Mouse (Mus musculus) frontal cortex, postnatal 36 days (tissue): ENCODE measurements around the gene Cdkn2d.
"Not testable (repeated sequence)": the region's sequence is repeated elsewhere in the genome, so short reads cannot be mapped to it uniquely, and the experiment has no call there.

Experiments used
- DNase-seq, 2 experiments: peaks; one replicate each; pipeline ENCODE4 v3.0.0; 2022; ENCODE audit warnings: low spot score in 2 of 2

The Cdkn2d gene

DNA sequence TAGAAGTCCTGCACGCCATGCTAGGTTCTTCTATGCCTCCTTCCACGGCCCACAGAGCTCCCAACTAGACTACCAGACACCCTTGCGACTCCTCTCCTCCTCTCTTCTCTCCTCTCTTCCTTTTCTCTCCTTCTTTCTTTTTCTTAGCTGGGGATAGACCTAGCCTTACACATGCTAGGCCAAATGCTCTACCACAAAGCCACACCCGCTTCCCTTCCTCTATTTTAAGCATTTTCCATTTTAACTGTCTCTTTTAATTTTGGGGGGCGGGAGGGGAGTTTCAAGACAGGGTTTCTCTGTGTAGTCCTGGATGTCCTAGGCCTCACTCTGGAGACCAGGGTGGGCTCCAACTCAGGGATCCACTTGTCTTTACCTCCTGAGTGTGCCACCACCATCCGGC lies 27.6 kb upstream of the Cdkn2d start:
- DNase-seq = no peak

DNA sequence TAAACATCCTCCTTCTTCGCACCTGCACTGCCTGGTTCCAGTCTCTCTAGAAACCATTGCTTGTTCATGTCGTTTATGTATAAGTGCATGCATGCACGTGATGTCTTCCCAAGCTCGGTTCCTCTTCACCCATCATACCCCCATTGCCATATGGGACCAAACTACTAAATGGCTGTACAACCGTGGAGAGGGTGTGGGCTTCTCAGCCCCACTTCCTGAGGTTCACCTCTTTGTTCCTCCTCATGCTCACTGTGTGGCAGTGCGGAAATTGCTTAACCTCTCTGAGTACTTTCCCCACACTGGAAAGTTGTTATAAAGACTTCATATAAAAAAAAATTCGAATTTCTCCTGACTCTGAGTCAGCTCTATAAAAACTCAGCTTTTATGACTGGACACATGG lies 25.5 kb upstream of the Cdkn2d start:
- no peak for DNase-seq

- DNase-seq = no peak
Observed at GRCm38 (mm10) chr9:21315421-21315820, 24.2 kb upstream of the Cdkn2d start.

GRCm38 (mm10) chr9:21314367-21315140 lies 23.3 kb upstream of the Cdkn2d start:
- no peak for DNase-seq

- peak; percentile 76 to 78 for DNase-seq
Observed at GRCm38 (mm10) chr9:21313394-21313793, 22.2 kb upstream of the Cdkn2d start.

DNA sequence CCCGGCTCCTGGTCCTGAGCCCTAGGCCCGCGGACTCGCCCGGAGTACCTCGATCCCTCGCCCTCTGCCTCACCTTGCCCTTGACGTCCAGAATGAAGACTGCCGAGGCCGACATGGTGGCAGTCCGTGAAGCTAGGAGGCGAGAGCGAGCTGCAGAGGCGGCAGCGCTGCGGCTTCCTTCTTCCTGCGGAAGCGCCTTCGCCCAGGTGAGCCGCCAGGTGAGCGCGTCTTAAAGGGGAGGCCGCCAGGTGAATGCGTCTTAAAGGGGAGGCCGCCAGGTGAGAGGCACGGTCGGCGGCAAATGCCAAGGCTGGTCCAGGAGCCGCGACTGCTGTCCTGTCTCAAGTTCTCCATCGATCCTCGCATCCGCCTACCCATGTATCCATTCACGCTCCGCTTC lies 20.9 kb upstream of the Cdkn2d start, which contains the start of gene Ap1m2:
Gene Ap1m2 (minus strand): TSS at position 204 of the 400 bp plus-strand sequence.
- no peak for DNase-seq

GRCm38 (mm10) chr9:21311695-21312094 lies 20.5 kb upstream of the Cdkn2d start:
- no peak for DNase-seq

GRCm38 (mm10) chr9:21309150-21309741 lies 18.0 kb upstream of the Cdkn2d start:
- no peak for DNase-seq

DNA sequence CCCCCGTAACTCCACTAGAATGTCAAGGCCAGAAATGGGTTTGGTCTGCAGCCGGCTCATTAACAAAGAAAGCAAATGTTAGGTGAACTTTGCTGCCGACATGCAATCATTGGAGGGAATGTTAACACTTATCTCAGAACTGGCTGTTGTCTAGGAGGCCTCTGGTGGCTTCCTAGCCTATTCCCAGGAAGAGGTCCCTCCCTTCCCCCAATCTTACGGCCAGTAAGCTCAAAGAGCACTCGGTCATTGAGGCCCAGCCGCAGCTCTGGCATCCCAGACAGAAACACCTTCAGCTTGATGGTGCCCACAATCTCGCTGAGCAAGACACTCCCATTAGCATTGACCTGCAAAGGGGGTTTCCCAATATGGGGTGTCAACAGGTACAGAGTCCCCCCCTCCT lies 13.9 kb upstream of the Cdkn2d start:
- DNase-seq = no peak

- no peak for DNase-seq
Observed at GRCm38 (mm10) chr9:21299014-21299413, 7.8 kb upstream of the Cdkn2d start.

DNA sequence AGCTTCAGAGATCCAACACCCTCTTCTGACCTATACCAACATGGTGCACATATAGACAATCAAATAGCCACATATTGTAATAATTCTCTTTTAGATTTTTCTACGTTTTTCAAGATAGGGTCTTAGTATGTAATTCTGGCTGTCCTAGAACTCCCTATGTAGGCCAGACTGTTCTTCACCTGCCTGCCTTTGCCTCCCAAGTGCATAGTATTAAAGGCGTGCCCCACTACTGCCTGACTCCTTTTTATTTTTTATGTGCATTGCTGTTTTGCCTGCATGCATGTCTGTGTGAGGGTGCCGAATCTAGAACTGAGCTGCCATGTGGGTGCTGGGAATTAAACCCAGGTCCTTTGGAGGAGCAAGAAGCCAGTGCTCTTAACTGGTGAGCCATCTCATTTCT lies 1.1 kb upstream of the Cdkn2d start:
- no peak for DNase-seq

DNA sequence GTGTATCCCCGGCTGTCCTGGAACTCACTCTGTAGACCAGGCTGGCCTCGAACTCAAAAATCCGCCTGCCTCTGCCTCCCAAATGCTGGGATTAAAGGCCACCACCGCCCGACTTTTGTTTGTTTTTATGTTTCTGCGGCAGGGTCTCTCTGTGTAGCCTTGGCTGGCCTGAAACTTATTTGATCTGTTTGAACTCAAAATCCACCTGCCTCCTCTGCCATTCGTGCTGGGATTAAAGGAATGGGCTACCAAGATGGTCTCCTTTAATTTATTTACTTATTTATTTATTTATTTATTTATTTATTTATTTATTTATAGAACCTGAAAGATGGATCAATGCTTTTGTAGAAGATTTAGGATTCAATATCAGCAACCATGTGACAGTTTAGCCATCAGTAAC lies 661 bp upstream of the Cdkn2d start:
- DNase-seq = not testable (repeated sequence)

DNA sequence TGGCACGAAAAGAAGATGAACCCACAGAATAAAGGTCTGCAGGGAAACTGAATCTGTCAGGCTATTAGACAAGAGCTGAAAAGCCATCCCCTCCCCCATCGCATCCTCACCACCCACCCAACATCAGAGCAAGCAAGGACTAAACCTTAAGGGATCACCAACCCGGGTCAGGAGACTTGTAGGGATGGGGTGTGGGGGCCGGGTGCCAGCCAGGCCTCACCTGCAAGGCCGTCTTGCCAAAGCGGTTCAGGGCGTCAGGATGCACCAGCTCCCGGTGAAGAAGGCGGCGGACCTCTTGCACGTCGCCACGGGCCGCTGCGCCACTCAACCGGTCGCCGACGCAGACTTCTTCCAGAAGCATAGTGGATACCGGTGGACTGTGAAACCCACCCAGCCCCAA lies 618 bp downstream of the Cdkn2d start:
- no peak for DNase-seq

GRCm38 (mm10) chr9:21289337-21289671 lies 1.9 kb downstream of the Cdkn2d start:
- no peak for DNase-seq

GRCm38 (mm10) chr9:21288404-21289336 lies 2.5 kb downstream of the Cdkn2d start:
- no peak for DNase-seq

GRCm38 (mm10) chr9:21287571-21288402 lies 3.4 kb downstream of the Cdkn2d start, which contains the start of gene Kri1:
Gene Kri1 (minus strand): TSS chr9:21287969.
- peak; percentile 95 to 98 for DNase-seq

- no peak for DNase-seq
Observed at GRCm38 (mm10) chr9:21286753-21287152, 4.5 kb downstream of the Cdkn2d start.

DNA sequence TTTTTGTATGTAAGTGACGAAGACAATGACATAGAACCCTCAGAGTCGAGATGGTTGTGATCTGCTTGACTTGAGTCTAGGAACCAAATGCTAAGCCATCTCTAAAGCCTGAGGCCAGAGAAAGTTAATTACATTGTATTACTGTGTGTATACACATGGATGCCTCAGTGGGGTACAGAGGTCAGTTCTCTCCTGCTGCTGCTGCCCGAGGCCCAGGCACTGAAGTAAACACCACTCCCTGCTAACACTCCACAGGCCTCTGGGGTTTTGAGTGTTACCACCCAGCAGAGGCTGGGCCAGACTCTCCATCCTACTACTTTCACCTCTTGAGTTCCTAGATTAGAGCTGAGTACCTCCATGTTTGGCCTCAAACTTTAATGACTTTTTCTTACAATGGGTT lies 7.2 kb downstream of the Cdkn2d start:
- DNase-seq = no peak

GRCm38 (mm10) chr9:21283591-21283990 lies 7.6 kb downstream of the Cdkn2d start:
- no peak for DNase-seq

- DNase-seq = no peak
Observed at GRCm38 (mm10) chr9:21277776-21278175, 13.4 kb downstream of the Cdkn2d start.

GRCm38 (mm10) chr9:21276307-21276706 lies 14.9 kb downstream of the Cdkn2d start:
- no peak for DNase-seq
